Comparison of ENCODE assay signal across 15 mouse cellular contexts in genomic region chr17:78586318-78587105, GRCm38 (mm10).
A peak's percentile ranks its signal among the peaks of the same experiment; 100 is the strongest.
DNase-seq lines count a peak whose midpoint lies in the region; ATAC-seq lines count a peak whose summit lies in the region.
"Had no signal": no experiment of that assay in that cellular context is flagged by ENCODE, and none has a peak within 500 bp of the region (broad histone marks: within the 10 kb centered on the region; RNA-seq: fewer than 3 reads in every experiment).

No protein-coding gene starts in this region.

- no peak for ATAC-seq in hindbrain, embryonic 14.5 days (ENCODE audit: low FRiP score)
- peak; percentile 47 for ATAC-seq in liver, embryonic 15.5 days (ENCODE audit: insufficient read depth)

- H3K4me3 ChIP-seq in hindbrain, embryonic 10.5 days = no peak overlapping the region
- H3K4me3 ChIP-seq in hindbrain, embryonic 14.5 days (replicated peaks; ENCODE audit: low read length) = no peak overlapping the region
- H3K4me3 ChIP-seq in liver, embryonic 15.5 days (replicated peaks) = peak overlapping the region; percentile 29
- H3K4me3 ChIP-seq: forebrain, embryonic 12.5 days; hindbrain, embryonic 13.5 days; layer of hippocampus, adult 2 months had no signal

- no peaks in the 10 kb centered on the region for H3K9me3 ChIP-seq in hindbrain, embryonic 10.5 days
- H3K9me3 ChIP-seq in hindbrain, embryonic 14.5 days (ENCODE audit: control insufficient read depth, low read length) = no peaks in the 10 kb centered on the region
- no peaks in the 10 kb centered on the region for H3K9me3 ChIP-seq in liver, embryonic 15.5 days (replicated peaks)
- H3K9me3 ChIP-seq: forebrain, embryonic 12.5 days; hindbrain, embryonic 13.5 days had no signal

- 92% methylated on average over 12 of the region's 12 CpGs for WGBS in hindbrain, embryonic 10.5 days
- WGBS in hindbrain, embryonic 14.5 days = 89% methylated on average over 12 of the region's 12 CpGs
- 41% methylated on average over 12 of the region's 12 CpGs for WGBS in liver, embryonic 15.5 days (ENCODE audit: insufficient replicate concordance)

- no peaks in the 10 kb centered on the region for H3K27me3 ChIP-seq in hindbrain, embryonic 10.5 days (ENCODE audit: insufficient read depth, poor library complexity, severe bottlenecking)
- H3K27me3 ChIP-seq in hindbrain, embryonic 14.5 days (ENCODE audit: control insufficient read depth, insufficient read depth, low read length) = no peaks in the 10 kb centered on the region
- no peaks in the 10 kb centered on the region; the same call in 1 of the 2 replicates for H3K27me3 ChIP-seq in liver, embryonic 15.5 days
- H3K27me3 ChIP-seq: forebrain, embryonic 12.5 days; hindbrain, embryonic 13.5 days had no signal

- no peak overlapping the region for H3K9ac ChIP-seq in hindbrain, embryonic 14.5 days
- 0 out of 2 replicates have a peak overlapping the region, but pooled peaks have one; percentile 22 for H3K9ac ChIP-seq in liver, embryonic 15.5 days
- H3K9ac ChIP-seq: forebrain, embryonic 12.5 days; hindbrain, embryonic 13.5 days had no signal

- no peak overlapping the region for H3K4me2 ChIP-seq in hindbrain, embryonic 14.5 days (replicated peaks)
- H3K4me2 ChIP-seq in liver, embryonic 15.5 days = peak overlapping the region; percentile 66
- H3K4me2 ChIP-seq: forebrain, embryonic 12.5 days; hindbrain, embryonic 13.5 days had no signal

- peak overlapping the region; percentile 67; the same call in 1 of the 2 replicates for H3K27ac ChIP-seq in hindbrain, embryonic 10.5 days
- no peak overlapping the region for H3K27ac ChIP-seq in hindbrain, embryonic 14.5 days
- H3K27ac ChIP-seq in liver, embryonic 15.5 days (replicated peaks) = peak overlapping the region; percentile 69
- H3K27ac ChIP-seq: forebrain, embryonic 12.5 days; hindbrain, embryonic 13.5 days; layer of hippocampus, adult 2 months had no signal

- H3K36me3 ChIP-seq in hindbrain, embryonic 10.5 days = no peaks in the 10 kb centered on the region
- H3K36me3 ChIP-seq in hindbrain, embryonic 14.5 days (replicated peaks; ENCODE audit: control insufficient read depth, insufficient read depth) = no peaks in the 10 kb centered on the region
- H3K36me3 ChIP-seq in liver, embryonic 15.5 days (replicated peaks) = no peaks in the 10 kb centered on the region
- H3K36me3 ChIP-seq: forebrain, embryonic 12.5 days; hindbrain, embryonic 13.5 days had no signal

- H3K4me1 ChIP-seq in hindbrain, embryonic 10.5 days (replicated peaks) = 0 out of 2 replicates have a peak, but pooled peaks cover 6% of the 10 kb centered on the region
- no peaks in the 10 kb centered on the region for H3K4me1 ChIP-seq in hindbrain, embryonic 14.5 days (replicated peaks; ENCODE audit: control insufficient read depth, insufficient read depth, low read length)
- peaks cover 26% of the 10 kb centered on the region for H3K4me1 ChIP-seq in liver, embryonic 15.5 days (replicated peaks)
- H3K4me1 ChIP-seq: hindbrain, embryonic 13.5 days had no signal

- no peak for DNase-seq in hindbrain, embryonic 10.5 days (ENCODE audit: low spot score)
- no peak for DNase-seq in hindbrain, embryonic 14.5 days (ENCODE audit: low spot score)
- DNase-seq in thymus, postnatal 14 days = peak; percentile 27
- DNase-seq in thymus, adult 18-20 months = no peak
- no peak for DNase-seq in B cell, adult 2 months
- DNase-seq in layer of hippocampus, adult 11-12 months (ENCODE audit: low spot score) = no peak
- no peak for DNase-seq in T-cell, adult 2 months (ENCODE audit: low spot score)
- DNase-seq: cerebellum, adult 11 months; cerebellum, postnatal 36 days; left cerebral cortex, postnatal 4 days; spleen, adult 18-20 months had no signal
